Mouse (Mus musculus): ENCODE data around the gene Zfp740. TPM values are rescaled to one million over a fixed set of nuclear protein-coding genes. Genes with fewer than 3 reads are reported as not detected.

The Zfp740 gene
- polyA plus RNA-seq, 1 experiment from 2014 or later = 11.6 TPM

DNA sequence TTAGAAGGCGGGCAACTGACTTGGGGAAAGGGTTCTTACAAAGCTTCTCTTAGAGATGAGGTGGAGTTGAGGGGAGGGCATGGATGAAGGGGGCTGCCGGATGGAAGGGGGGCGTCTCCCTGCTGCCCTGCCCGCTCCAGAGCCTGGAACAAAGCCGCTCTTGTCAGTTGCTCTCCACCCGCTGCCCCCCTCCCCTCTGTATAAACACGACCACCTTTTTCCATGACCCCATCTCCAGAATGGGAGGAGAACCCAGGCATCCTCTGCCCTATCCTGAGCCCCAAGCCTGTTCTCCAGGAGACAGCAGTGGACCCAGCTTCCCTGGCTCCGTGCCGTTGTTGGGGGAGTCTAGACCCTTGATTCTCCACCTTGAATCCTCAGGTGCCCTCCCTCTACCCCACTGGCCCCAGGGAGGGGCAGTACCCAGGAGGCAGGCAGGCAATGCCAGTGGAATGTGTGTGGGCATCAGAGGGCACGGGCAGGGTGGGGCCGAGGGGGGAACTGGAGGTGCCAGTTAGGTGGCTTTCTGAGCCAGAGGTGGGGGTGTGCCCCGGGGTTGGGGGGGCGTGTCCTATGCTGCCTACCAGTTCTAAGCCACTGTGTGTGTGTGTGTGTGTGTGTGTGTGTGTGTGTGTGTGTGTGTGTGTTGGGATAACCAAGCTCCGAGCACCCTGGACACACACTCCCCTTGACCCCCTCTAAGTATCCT is 52.7 kb downstream of the Zfp740 start:
- 55% methylated on average over 13 of the region's 14 CpGs for WGBS (ENCODE audit: insufficient replicate concordance)
- H3K27ac ChIP-seq (ENCODE audit: low read depth) = no peak overlapping the region
- no peak overlapping the region for H3K4me2 ChIP-seq (ENCODE audit: low read depth, low read length)
- no peak for TF ChIP-seq EP300 (IDR thresholded peaks at IDR 0.05; ENCODE audit: low read depth)
- no peak for TF ChIP-seq CTCF (IDR thresholded peaks at IDR 0.05; ENCODE audit: low read depth)
- no peak overlapping the region for H3K9ac ChIP-seq (replicated peaks)
- H3K4me3 ChIP-seq (ENCODE audit: low read depth, low read length) = no peak overlapping the region
- H3K9me3 ChIP-seq (ENCODE audit: low read length) = no peaks in the 10 kb centered on the region
- H3K4me1 ChIP-seq (ENCODE audit: insufficient read depth) = peaks cover 8% of the 10 kb centered on the region
- DNase-seq (peak; percentile 13), ATAC-seq (no peak)
- H3K27me3 ChIP-seq (ENCODE audit: insufficient read depth, low read length) = peaks cover 59% of the 10 kb centered on the region
- H3K36me3 ChIP-seq (replicated peaks; ENCODE audit: insufficient read depth, low read length) = no peaks in the 10 kb centered on the region

GRCm38 (mm10) chr15:102256431-102257201 is 53.6 kb downstream of the Zfp740 start:
- Histone ChIP-seq H3K4me1 (ENCODE audit: insufficient read depth) (peaks cover 8% of the 10 kb centered on the region), H3K9ac (replicated peaks) (peak overlapping the region; percentile 55), H3K27ac (ENCODE audit: low read depth) (no peak overlapping the region), H3K4me3 (ENCODE audit: low read depth, low read length) (peak overlapping the region; percentile 61), H3K27me3 (ENCODE audit: insufficient read depth, low read length) (peaks cover 60% of the 10 kb centered on the region), H3K9me3 (ENCODE audit: low read length) (no peaks in the 10 kb centered on the region), H3K4me2 (ENCODE audit: low read depth, low read length) (peak overlapping the region; percentile 88), H3K36me3 (replicated peaks; ENCODE audit: insufficient read depth, low read length) (no peaks in the 10 kb centered on the region)
- 17% methylated on average over 22 of the region's 22 CpGs for WGBS (ENCODE audit: insufficient replicate concordance)
- peak; percentile 13 for DNase-seq
- ATAC-seq = no peak
- TF ChIP-seq CTCF (IDR thresholded peaks at IDR 0.05; ENCODE audit: low read depth) (no peak), EP300 (IDR thresholded peaks at IDR 0.05; ENCODE audit: low read depth) (no peak)

- TF ChIP-seq EP300 (IDR thresholded peaks at IDR 0.05; ENCODE audit: low read depth) (no peak), CTCF (IDR thresholded peaks at IDR 0.05; ENCODE audit: low read depth) (no peak)
- H3K27ac ChIP-seq (ENCODE audit: low read depth) = no peak within 1 kb of the TSS
- peak within 1 kb of the TSS; percentile 61 for H3K4me3 ChIP-seq (ENCODE audit: low read depth, low read length)
- WGBS (ENCODE audit: insufficient replicate concordance) = 2% methylated on average over 40 of the region's 46 CpGs
- H3K9me3 ChIP-seq (ENCODE audit: low read length) = no peaks in the 10 kb centered on the region
- peak within 1 kb of the TSS; percentile 88 for H3K4me2 ChIP-seq (ENCODE audit: low read depth, low read length)
- H3K27me3 ChIP-seq (ENCODE audit: insufficient read depth, low read length) = peaks cover 57% of the 10 kb centered on the region
- peak; percentile 43 for ATAC-seq
- peaks cover 8% of the 10 kb centered on the region for H3K4me1 ChIP-seq (ENCODE audit: insufficient read depth)
- peak within 1 kb of the TSS; percentile 55 for H3K9ac ChIP-seq (replicated peaks)
- no peak for DNase-seq
- no peaks in the 10 kb centered on the region for H3K36me3 ChIP-seq (replicated peaks; ENCODE audit: insufficient read depth, low read length)
Measured at GRCm38 (mm10) chr15:102257202-102258075, 54.4 kb downstream of the Zfp740 start, which contains the start of gene Rarg. Gene Rarg (minus strand): TSS chr15:102257517.

- H3K9me3 ChIP-seq (ENCODE audit: low read length) = no peaks in the 10 kb centered on the region
- ATAC-seq (no peak), DNase-seq (no peak)
- WGBS (ENCODE audit: insufficient replicate concordance) = 20% methylated on average over 12 of the region's 12 CpGs
- no peak overlapping the region for H3K9ac ChIP-seq (replicated peaks)
- no peaks in the 10 kb centered on the region for H3K36me3 ChIP-seq (replicated peaks; ENCODE audit: insufficient read depth, low read length)
- peak overlapping the region; percentile 88; the same call in 1 of the 2 replicates for H3K4me2 ChIP-seq (ENCODE audit: low read depth, low read length)
- no peak for TF ChIP-seq EP300 (IDR thresholded peaks at IDR 0.05; ENCODE audit: low read depth)
- no peak for TF ChIP-seq CTCF (IDR thresholded peaks at IDR 0.05; ENCODE audit: low read depth)
- peak overlapping the region; percentile 61 for H3K4me3 ChIP-seq (ENCODE audit: low read depth, low read length)
- peaks cover 8% of the 10 kb centered on the region for H3K4me1 ChIP-seq (ENCODE audit: insufficient read depth)
- H3K27me3 ChIP-seq (ENCODE audit: insufficient read depth, low read length) = peaks cover 54% of the 10 kb centered on the region
- no peak overlapping the region for H3K27ac ChIP-seq (ENCODE audit: low read depth)
Measured at GRCm38 (mm10) chr15:102258076-102258470, 55.0 kb downstream of the Zfp740 start.

GRCm38 (mm10) chr15:102258581-102259253 is 55.7 kb downstream of the Zfp740 start:
- H3K27ac ChIP-seq (ENCODE audit: low read depth) = no peak overlapping the region
- peaks cover 54% of the 10 kb centered on the region for H3K27me3 ChIP-seq (ENCODE audit: insufficient read depth, low read length)
- TF ChIP-seq CTCF (IDR thresholded peaks at IDR 0.05; ENCODE audit: low read depth) (no peak), EP300 (IDR thresholded peaks at IDR 0.05; ENCODE audit: low read depth) (no peak)
- H3K4me2 ChIP-seq (ENCODE audit: low read depth, low read length) = no peak overlapping the region
- no peak for ATAC-seq
- H3K4me3 ChIP-seq (ENCODE audit: low read depth, low read length) = no peak overlapping the region
- H3K4me1 ChIP-seq (ENCODE audit: insufficient read depth) = peaks cover 8% of the 10 kb centered on the region
- 34% methylated on average over 11 of the region's 11 CpGs for WGBS (ENCODE audit: insufficient replicate concordance)
- H3K36me3 ChIP-seq (replicated peaks; ENCODE audit: insufficient read depth, low read length) = no peaks in the 10 kb centered on the region
- no peaks in the 10 kb centered on the region for H3K9me3 ChIP-seq (ENCODE audit: low read length)
- DNase-seq = no peak
- no peak overlapping the region for H3K9ac ChIP-seq (replicated peaks)

All from liver, postnatal 0 days (tissue).